Mouse (Mus musculus): ENCODE measurements around the gene Amigo1.
A peak's percentile ranks its signal among the peaks of the same experiment; 100 is the strongest.

Gene Amigo1

GRCm38 (mm10) chr3:108186098-108187047 lies at the start of gene Amigo1:
Gene Amigo1, plus strand, starts transcription at chr3:108186335.
- DNase-seq (ENCODE audit: low spot score in 2 of 2): peak in 1 of 2 experiments; percentile 51

- DNase-seq (ENCODE audit: low spot score in 2 of 2): no peak
Observed at GRCm38 (mm10) chr3:108139113-108139512, 47.0 kb upstream of the Amigo1 start.

GRCm38 (mm10) chr3:108140786-108141185 lies 45.3 kb upstream of the Amigo1 start:
- no peak for DNase-seq (ENCODE audit: low spot score in 2 of 2)

- DNase-seq (ENCODE audit: low spot score in 2 of 2): peak; percentile 92
Observed at GRCm38 (mm10) chr3:108145534-108146445, 40.3 kb upstream of the Amigo1 start, which contains the start of gene Gnai3. Gene Gnai3, minus strand, starts transcription at chr3:108146146.

GRCm38 (mm10) chr3:108146671-108147070 lies 39.5 kb upstream of the Amigo1 start:
- DNase-seq (ENCODE audit: low spot score in 2 of 2): no peak

GRCm38 (mm10) chr3:108147386-108148235 lies 38.5 kb upstream of the Amigo1 start:
- peak; percentile 73 to 88 for DNase-seq (ENCODE audit: low spot score in 2 of 2)

GRCm38 (mm10) chr3:108152290-108152689 lies 33.8 kb upstream of the Amigo1 start:
- no peak for DNase-seq (ENCODE audit: low spot score in 2 of 2)

GRCm38 (mm10) chr3:108154656-108155055 lies 31.5 kb upstream of the Amigo1 start, which contains the start of gene Gpr61:
Gene Gpr61, minus strand, starts transcription at chr3:108154882.
- no peak for DNase-seq (ENCODE audit: low spot score in 2 of 2)

GRCm38 (mm10) chr3:108158383-108159037 lies 27.6 kb upstream of the Amigo1 start:
- peak; percentile 17 to 29 for DNase-seq (ENCODE audit: low spot score in 2 of 2)

- DNase-seq (ENCODE audit: low spot score in 2 of 2): no peak
Observed at GRCm38 (mm10) chr3:108164091-108164490, 22.0 kb upstream of the Amigo1 start.

- peak; percentile 58 to 78 for DNase-seq (ENCODE audit: low spot score in 2 of 2)
Observed at GRCm38 (mm10) chr3:108164807-108165206, 21.3 kb upstream of the Amigo1 start.

- no peak for DNase-seq (ENCODE audit: low spot score in 2 of 2)
Observed at GRCm38 (mm10) chr3:108165532-108166315, 20.4 kb upstream of the Amigo1 start.

- DNase-seq (ENCODE audit: low spot score in 2 of 2): peak; percentile 61 to 72
Observed at GRCm38 (mm10) chr3:108166486-108167211, 19.5 kb upstream of the Amigo1 start.

- no peak for DNase-seq (ENCODE audit: low spot score in 2 of 2)
Observed at GRCm38 (mm10) chr3:108167499-108167898, 18.6 kb upstream of the Amigo1 start.

- no peak for DNase-seq (ENCODE audit: low spot score in 2 of 2)
Observed at GRCm38 (mm10) chr3:108169199-108169598, 16.9 kb upstream of the Amigo1 start.

- DNase-seq (ENCODE audit: low spot score in 2 of 2): peak; percentile 45 to 60
Observed at GRCm38 (mm10) chr3:108174672-108175531, 11.2 kb upstream of the Amigo1 start.

GRCm38 (mm10) chr3:108178756-108179715 lies 7.1 kb upstream of the Amigo1 start:
- DNase-seq (ENCODE audit: low spot score in 2 of 2): no peak
